Mouse (Mus musculus): ENCODE measurements around the gene 4930438A08Rik.

GRCm38 (mm10) chr11:58263516-58263915 lies 11.1 kb upstream of the 4930438A08Rik start:
- TF ChIP-seq CTCF (IDR thresholded peaks at IDR 0.05; ENCODE audit: low read depth, low read length) (no peak), POLR2A (IDR thresholded peaks at IDR 0.05; ENCODE audit: extremely low read depth, insufficient read depth, low read length) (no peak)
